Mouse (Mus musculus) forebrain, postnatal 0 days (tissue): ENCODE measurements around the gene Trim62. TPM values are rescaled to one million over a fixed set of nuclear protein-coding genes. Genes with fewer than 3 reads are reported as not detected.

Experiments used
- ATAC-seq: fragments of 200-750 bp; cut with Nextera tagmentation; 2 replicates; pipeline ENCODE4 v1.8.0; 2017; ENCODE audit warnings: mild to moderate bottlenecking, moderate library complexity
- DNase-seq: peaks from one replicate; pipeline ENCODE4 v3.0.0-alpha.2; 2015
- H3K27ac ChIP-seq: fragments of 300-500 bp; sonication (generic); 2 replicates; pipeline ENCODE4 v1.5.1; 2014; ENCODE audit warnings: low read depth, mild to moderate bottlenecking, antibody characterized with exemption, low read length, moderate library complexity, mixed read lengths
- H3K27me3 ChIP-seq: fragments of 300-500 bp; sonication (generic); 2 replicates; pipeline ENCODE4 v1.6.1; 2014; ENCODE audit warnings: mild to moderate bottlenecking, low read length, mixed read lengths; ENCODE audit not compliant: insufficient read depth
- H3K36me3 ChIP-seq: fragments of 300-500 bp; sonication (generic); 2 replicates; pipeline ENCODE4 v1.6.1; 2014; ENCODE audit warnings: mild to moderate bottlenecking, moderate library complexity; ENCODE audit not compliant: insufficient read depth
- H3K4me1 ChIP-seq: fragments of 300-500 bp; sonication (generic); 2 replicates; pipeline ENCODE4 v1.6.1; 2014; ENCODE audit warnings: antibody characterized with exemption; ENCODE audit not compliant: insufficient read depth
- H3K4me2 ChIP-seq: fragments of 300-500 bp; sonication (generic); 2 replicates; pipeline ENCODE4 v1.6.1; 2014; ENCODE audit warnings: low read depth, mild to moderate bottlenecking, moderate library complexity
- H3K4me3 ChIP-seq: fragments of 300-500 bp; sonication (generic); 2 replicates; pipeline ENCODE4 v1.5.1; 2014; ENCODE audit warnings: low read depth, low read length, mixed read lengths
- H3K9ac ChIP-seq: fragments of 300-500 bp; sonication (generic); 2 replicates; pipeline ENCODE4 v1.6.1; 2014; ENCODE audit warnings: mild to moderate bottlenecking
- H3K9me3 ChIP-seq: fragments of 300-500 bp; sonication (generic); 2 replicates; pipeline ENCODE4 v1.6.1; 2016; ENCODE audit warnings: low read length
- CTCF ChIP-seq: sonication (generic); IDR thresholded peaks from 2 replicates; pipeline ENCODE4 v1.5.1; 2016; ENCODE audit warnings: antibody characterized with exemption, control low read depth, low read depth
- WGBS: fragments of 180-500 bp; shearing (Covaris S2); extraction: QIAGEN DNeasy Blood & Tissue Kit; methylation state at CpG from one replicate; pipeline ENCODE4 v1.1.7; 2014; 5-methylcytosine and 5-hydroxymethylcytosine counted together
- polyA plus RNA-seq: library from polyadenylated mRNA; unstranded; fragments of >200 nt; fragmentation: Nextera tagmentation; extraction: Ambion mirVana; gene quantifications from 2 replicates; pipeline ENCODE4 v1.2.1, GENCODE M21; 2015
- total RNA-seq: library from RNA; depleted of rRNA; stranded (reverse); fragments of >200 nt; gene quantifications from 2 replicates; pipeline ENCODE4 v1.2.3, GENCODE M21; 2014

Gene Trim62
- total and polyA plus RNA-seq, 2 experiments from 2014 or later, result 15.7 to 20.4 TPM

DNA sequence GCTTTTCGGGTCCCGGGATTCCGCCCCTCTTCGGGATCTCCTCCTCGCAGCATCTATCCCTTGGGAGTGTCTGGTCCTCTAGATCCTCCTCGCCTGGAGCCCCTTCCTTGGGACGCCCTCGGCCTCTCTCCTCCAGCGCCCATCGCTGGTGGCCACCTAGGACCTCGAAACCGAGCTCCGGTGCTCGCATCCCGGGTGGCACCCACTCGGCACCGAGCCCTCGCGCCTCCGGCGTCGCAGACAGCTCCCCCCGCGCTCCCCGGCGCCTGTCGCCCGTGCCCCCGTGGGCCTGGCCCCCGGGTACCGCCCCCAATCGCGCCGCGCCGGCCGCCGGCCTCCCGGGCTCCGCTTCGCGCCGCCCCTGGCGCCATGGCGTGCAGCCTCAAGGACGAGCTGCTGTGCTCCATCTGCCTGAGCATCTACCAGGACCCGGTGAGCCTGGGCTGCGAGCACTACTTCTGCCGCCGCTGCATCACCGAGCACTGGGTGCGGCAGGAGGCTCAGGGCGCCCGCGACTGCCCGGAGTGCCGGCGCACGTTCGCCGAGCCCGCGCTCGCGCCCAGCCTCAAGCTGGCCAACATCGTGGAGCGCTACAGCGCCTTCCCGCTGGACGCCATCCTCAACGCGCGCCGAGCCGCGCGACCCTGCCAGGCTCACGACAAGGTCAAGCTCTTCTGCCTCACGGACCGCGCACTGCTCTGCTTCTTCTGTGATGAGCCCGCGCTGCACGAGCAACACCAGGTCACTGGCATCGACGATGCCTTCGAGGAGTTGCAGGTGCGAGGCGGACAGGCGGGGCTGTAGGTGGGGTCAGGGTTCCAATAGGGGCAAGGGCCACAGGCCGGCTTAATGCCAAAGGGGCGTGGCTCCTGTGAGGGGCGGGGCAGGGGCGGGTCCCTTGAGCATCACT, 676 bp downstream of the Trim62 start:
- Histone ChIP-seq H3K9ac (peak overlapping the region; percentile 81), H3K4me3 (peak overlapping the region; percentile 74), H3K9me3 (0 out of 2 replicates have a peak, but pooled peaks cover 3% of the 10 kb centered on the region), H3K4me2 (peak overlapping the region; percentile 96), H3K36me3 (0 out of 2 replicates have a peak, but pooled peaks cover 6% of the 10 kb centered on the region), H3K27me3 (0 out of 2 replicates have a peak, but pooled peaks cover 3% of the 10 kb centered on the region), H3K27ac (peak overlapping the region; percentile 82), H3K4me1 (peaks cover 14% of the 10 kb centered on the region)
- peak; percentile 65 for ATAC-seq
- DNase-seq, result peak; percentile 54
- 5% methylated on average over 92 of the region's 94 CpGs for WGBS
- TF ChIP-seq CTCF, result no peak

GRCm38 (mm10) chr4:128884711-128885095, 1.3 kb downstream of the Trim62 start:
- no peak for TF ChIP-seq CTCF
- WGBS, result 50% methylated on average over 5 of the region's 5 CpGs
- peak; percentile 12 for ATAC-seq
- Histone ChIP-seq H3K9me3 (0 out of 2 replicates have a peak, but pooled peaks cover 3% of the 10 kb centered on the region), H3K27ac (no peak overlapping the region), H3K9ac (peak overlapping the region; percentile 81), H3K36me3 (peaks cover 6% of the 10 kb centered on the region; the same call in 1 of the 2 replicates), H3K4me3 (peak overlapping the region; percentile 74), H3K4me1 (peaks cover 14% of the 10 kb centered on the region), H3K4me2 (peak overlapping the region; percentile 96), H3K27me3 (0 out of 2 replicates have a peak, but pooled peaks cover 3% of the 10 kb centered on the region)
- DNase-seq, result no peak

DNA sequence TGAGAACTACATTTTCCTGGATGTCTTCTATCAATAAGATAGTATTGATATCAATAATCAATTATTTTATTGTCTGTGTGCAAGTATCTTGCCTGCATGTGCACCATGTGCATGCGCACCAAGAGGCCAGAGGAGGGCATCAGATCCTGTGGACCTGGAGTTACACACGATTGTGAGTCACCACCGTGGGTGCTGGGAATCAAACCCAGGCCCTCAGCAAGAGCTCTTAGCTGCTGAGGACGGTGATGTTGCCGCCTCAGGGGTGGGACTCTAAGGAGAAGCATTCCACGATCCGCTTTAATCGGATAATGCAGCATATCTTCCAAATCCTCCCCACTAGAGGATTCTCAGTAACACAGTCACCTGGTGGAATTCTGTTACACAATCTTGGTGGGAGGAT, 2.2 kb downstream of the Trim62 start:
- 0 out of 2 replicates have a peak, but pooled peaks cover 3% of the 10 kb centered on the region for H3K27me3 ChIP-seq
- peaks cover 14% of the 10 kb centered on the region for H3K4me1 ChIP-seq
- H3K4me2 ChIP-seq, result 0 out of 2 replicates have a peak overlapping the region, but pooled peaks have one; percentile 96
- H3K27ac ChIP-seq, result no peak overlapping the region
- TF ChIP-seq CTCF, result no peak
- no peak overlapping the region for H3K4me3 ChIP-seq
- DNase-seq, result no peak
- ATAC-seq, result no peak
- WGBS, result 96% methylated on average over 8 of the region's 8 CpGs
- 0 out of 2 replicates have a peak, but pooled peaks cover 3% of the 10 kb centered on the region for H3K9me3 ChIP-seq
- H3K9ac ChIP-seq, result no peak overlapping the region
- H3K36me3 ChIP-seq, result peaks cover 6% of the 10 kb centered on the region; the same call in 1 of the 2 replicates

GRCm38 (mm10) chr4:128886571-128886970, 3.2 kb downstream of the Trim62 start:
- Histone ChIP-seq H3K9me3 (no peaks in the 10 kb centered on the region), H3K27me3 (0 out of 2 replicates have a peak, but pooled peaks cover 3% of the 10 kb centered on the region), H3K9ac (no peak overlapping the region), H3K27ac (no peak overlapping the region), H3K4me3 (no peak overlapping the region), H3K4me1 (peaks cover 14% of the 10 kb centered on the region), H3K36me3 (peaks cover 6% of the 10 kb centered on the region; the same call in 1 of the 2 replicates), H3K4me2 (no peak overlapping the region)
- ATAC-seq, result no peak
- TF ChIP-seq CTCF, result no peak
- 32% methylated on average over 5 of the region's 5 CpGs for WGBS
- no peak for DNase-seq

DNA sequence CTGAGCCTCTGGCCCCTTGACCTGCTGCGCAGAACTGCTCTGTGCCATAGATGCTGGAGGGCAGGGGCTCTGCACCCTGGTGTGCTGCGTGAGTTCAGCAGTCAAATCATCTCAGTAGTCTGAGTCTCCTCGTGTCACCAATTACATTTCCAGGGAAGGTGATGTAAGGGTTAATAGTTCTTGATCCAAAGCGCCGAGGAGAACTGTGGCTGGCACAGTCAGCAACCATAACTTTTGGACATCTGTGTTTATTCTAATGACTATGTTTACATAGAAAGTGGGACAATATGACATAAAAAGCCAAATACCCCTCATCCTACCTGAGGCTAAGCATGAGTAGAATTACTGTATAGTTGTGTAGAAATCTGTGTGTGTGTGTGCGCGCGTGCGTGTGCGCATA, 3.6 kb downstream of the Trim62 start:
- DNase-seq, result no peak
- Histone ChIP-seq H3K9ac (no peak overlapping the region), H3K4me3 (no peak overlapping the region), H3K9me3 (no peaks in the 10 kb centered on the region), H3K36me3 (peaks cover 6% of the 10 kb centered on the region; the same call in 1 of the 2 replicates), H3K27me3 (0 out of 2 replicates have a peak, but pooled peaks cover 3% of the 10 kb centered on the region), H3K27ac (no peak overlapping the region), H3K4me2 (no peak overlapping the region), H3K4me1 (peaks cover 14% of the 10 kb centered on the region)
- TF ChIP-seq CTCF, result no peak
- ATAC-seq, result no peak
- WGBS, result 61% methylated on average over 10 of the region's 10 CpGs

GRCm38 (mm10) chr4:128887641-128888091, 4.3 kb downstream of the Trim62 start:
- H3K9ac ChIP-seq, result 0 out of 2 replicates have a peak overlapping the region, but pooled peaks have one; percentile 18
- ATAC-seq (peak; percentile 18), DNase-seq (peak; percentile 70)
- H3K27ac ChIP-seq, result no peak overlapping the region
- no peak overlapping the region for H3K4me2 ChIP-seq
- peaks cover 6% of the 10 kb centered on the region; the same call in 1 of the 2 replicates for H3K36me3 ChIP-seq
- no peaks in the 10 kb centered on the region for H3K27me3 ChIP-seq
- peaks cover 14% of the 10 kb centered on the region for H3K4me1 ChIP-seq
- H3K9me3 ChIP-seq, result no peaks in the 10 kb centered on the region
- WGBS, result 31% methylated on average over 9 of the region's 9 CpGs
- no peak overlapping the region for H3K4me3 ChIP-seq
- no peak for TF ChIP-seq CTCF
